Mouse (Mus musculus): ENCODE data around the gene Ccser1. TPM values are rescaled to one million over a fixed set of nuclear protein-coding genes. Genes with fewer than 3 reads are reported as not detected.

Gene Ccser1
- total RNA-seq, 4 experiments from 2014 or later: 3.6 to 7.3 (median 4.8) TPM

GRCm38 (mm10) chr6:61471371-61472152, 291.4 kb downstream of the Ccser1 start:
- DNase-seq: no peak

DNA sequence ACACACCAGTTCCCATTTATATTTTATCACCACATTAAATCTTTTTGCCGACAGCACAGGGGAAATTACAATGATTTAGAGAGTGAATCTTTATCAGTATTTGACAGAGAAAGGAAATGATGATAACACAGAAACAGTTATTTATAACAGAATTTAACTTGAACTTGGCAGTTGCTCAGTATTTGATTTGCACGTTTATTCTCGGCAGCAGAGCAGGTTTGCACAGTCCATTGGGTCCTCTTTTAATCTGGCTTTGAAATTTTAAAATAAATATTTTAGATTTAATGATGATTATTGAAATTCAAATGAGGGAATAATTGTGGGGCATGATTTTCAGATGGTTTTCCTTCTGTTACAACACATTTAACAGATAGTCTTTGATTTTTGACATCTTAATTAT, 305.2 kb downstream of the Ccser1 start:
- DNase-seq: no peak

- no peak for DNase-seq
Measured at GRCm38 (mm10) chr6:61491979-61492821, 312.1 kb downstream of the Ccser1 start.

DNA sequence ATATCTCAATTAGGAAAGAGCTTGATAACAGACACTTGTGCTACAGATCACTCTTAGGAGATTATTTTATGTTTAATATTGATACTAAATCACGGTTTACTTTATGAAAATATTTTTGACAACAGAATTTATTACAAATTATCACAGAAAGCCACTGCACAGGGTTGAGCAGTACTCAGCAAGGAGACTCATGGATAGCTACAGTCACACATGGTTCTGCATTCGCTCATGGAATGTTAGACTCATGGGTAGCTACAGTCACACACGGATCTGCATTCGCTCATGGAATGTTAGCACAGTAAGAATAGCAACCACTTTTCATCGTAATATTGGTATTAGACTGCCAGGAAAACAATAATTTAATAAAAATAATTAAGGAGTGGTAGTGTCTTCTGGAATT, 313.3 kb downstream of the Ccser1 start:
- no peak for DNase-seq

- no peak for DNase-seq
Measured at GRCm38 (mm10) chr6:61515310-61515709, 335.2 kb downstream of the Ccser1 start.

GRCm38 (mm10) chr6:61521587-61521986, 341.5 kb downstream of the Ccser1 start:
- no peak for DNase-seq

- DNase-seq: no peak
Measured at GRCm38 (mm10) chr6:61522108-61522507, 342.0 kb downstream of the Ccser1 start.

GRCm38 (mm10) chr6:61523748-61524493, 343.8 kb downstream of the Ccser1 start:
- no peak for DNase-seq

- no peak for DNase-seq
Measured at GRCm38 (mm10) chr6:61540732-61541131, 360.6 kb downstream of the Ccser1 start.

DNA sequence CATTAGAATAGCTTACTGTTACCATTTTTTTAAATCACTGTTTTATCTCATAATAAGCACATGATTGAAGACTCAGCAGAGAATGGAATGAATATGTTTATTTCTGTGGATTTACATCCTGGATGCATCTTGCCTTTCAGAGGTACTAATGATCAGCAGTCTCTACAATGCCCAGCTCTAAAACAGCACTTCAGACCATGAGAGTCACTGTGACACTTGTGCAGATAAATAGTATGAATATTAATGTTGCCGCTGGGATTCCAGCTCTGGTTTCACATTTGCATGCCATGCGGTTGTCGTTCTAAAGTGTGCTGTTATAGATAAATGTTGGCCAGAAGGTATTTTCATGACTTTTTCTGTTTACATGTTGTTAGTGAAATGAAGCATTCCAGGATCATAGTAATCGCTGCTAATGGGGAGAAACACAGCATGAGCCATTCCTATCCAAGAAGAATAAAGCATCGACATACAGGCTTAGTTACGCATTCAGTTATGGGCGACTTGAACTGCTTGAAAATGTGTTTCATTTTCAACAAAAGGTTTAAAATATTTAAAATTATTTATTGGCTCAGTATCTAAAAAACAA, 363.4 kb downstream of the Ccser1 start:
- DNase-seq: no peak

GRCm38 (mm10) chr6:61567551-61567950, 387.4 kb downstream of the Ccser1 start:
- no peak for DNase-seq

DNA sequence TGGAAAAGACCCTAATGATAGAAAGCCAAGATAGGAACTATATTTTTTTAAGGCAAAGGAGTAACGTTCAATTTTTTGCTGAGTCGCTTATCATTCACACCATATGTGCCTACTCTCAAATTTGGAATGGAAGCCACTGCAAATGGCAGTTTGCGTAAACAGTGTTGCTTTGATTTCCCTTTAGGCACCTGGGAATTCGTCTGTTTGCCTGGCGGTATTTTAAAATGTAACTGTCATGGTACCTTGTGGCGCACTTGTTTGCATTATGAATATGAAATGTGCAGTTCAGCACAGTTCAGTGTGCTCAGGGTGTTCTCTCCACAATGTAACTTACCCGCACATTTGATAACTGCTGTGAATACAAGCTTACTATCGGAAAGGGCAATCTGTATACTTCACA, 387.8 kb downstream of the Ccser1 start:
- DNase-seq: no peak

DNA sequence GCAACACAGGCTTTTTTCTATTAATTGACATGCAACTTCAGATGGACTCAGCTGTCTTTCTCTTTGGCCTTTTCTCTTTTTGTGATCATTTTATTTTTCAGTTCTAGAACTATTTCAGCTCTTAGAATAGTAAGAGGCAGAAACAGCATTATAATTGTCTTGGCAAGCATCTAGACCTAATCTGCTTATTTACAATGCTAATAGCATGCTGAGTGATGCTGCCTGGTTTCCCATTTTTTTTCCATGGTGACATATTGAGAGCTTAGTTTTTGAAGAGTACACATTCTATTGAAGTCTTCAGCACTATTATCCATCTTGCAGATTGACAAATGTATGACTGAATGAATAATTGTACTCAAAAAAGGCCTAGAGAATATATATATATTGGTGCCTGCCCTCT, 401.6 kb downstream of the Ccser1 start:
- DNase-seq: no peak

- no peak for DNase-seq
Measured at GRCm38 (mm10) chr6:61588999-61589398, 408.9 kb downstream of the Ccser1 start.

DNA sequence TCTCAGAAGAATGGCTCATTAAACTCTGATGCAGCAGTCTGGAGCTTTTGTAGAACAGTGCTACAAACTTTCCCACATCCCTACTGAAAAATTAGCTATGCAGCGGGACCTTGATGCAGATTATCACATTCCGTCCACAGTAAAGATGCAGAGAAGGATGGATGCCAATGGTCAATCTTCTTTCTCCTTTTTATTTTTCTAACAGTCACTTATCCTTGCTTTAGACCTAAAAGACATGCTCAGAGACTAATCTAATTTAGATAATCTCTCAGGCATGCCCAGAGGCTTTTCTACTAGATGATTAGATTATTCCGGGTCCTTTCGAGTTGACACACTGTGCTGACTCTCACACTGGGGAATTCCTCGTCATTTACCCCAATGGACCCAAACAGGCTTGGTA, 421.8 kb downstream of the Ccser1 start:
- no peak for DNase-seq

DNA sequence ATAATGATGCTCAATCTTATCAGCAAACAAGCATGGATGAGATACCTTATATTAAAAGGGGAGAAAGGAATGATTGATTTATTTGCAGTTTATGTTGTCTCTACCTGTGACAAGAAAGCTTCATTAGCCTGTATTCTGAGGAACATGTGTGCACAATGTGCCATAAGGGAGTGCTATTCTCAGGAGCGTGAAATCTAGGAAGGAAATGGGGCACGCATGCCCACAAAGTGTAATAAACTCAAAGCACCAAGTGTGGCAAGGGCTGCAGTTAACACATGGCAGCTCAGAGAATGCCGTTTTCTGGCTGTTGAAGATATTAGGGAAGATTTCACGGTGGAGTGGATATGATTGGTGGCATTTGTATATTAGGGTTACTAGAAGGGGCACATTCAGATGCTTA, 434.8 kb downstream of the Ccser1 start:
- no peak for DNase-seq

DNA sequence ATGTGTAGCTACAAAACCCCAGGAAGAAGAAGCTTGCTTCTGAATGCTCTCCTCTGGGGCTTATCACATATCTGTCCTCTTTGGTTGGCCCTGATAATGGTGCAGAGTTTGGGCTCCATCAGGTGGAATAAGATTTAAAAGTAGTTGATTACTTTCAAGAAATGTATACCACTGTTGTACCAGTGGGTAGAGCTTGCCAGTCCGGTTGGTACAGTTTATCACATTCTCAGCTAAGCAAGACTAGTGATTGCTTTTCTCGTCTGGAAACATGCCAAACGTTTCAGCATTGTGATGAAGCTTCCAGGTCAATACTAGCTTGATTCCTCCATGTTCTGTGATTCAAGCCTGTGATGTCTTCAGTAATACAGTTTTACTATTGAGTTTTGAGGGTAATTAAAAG, 441.6 kb downstream of the Ccser1 start:
- no peak for DNase-seq

DNA sequence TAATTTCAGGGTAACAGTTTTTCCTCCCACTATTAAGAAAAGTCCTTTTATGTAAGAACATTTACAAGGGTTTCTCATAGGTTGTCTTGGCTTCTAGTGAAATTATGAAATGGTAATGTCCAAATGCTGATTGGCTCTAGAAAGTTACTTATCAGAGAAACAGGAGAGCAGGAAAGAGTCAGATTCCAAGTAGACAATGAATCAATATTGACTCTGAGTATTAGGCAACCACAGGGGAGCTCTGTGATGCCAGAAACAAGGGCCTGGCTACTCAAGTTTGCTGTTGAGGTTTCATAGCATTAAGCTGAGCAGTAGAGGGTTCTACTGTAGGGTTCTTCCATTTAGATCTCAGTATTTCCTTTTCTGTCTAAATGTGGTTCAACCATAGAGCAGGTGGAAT, 481.3 kb downstream of the Ccser1 start:
- DNase-seq: no peak

- no peak for DNase-seq
Measured at GRCm38 (mm10) chr6:61664572-61664971, 484.4 kb downstream of the Ccser1 start.

DNA sequence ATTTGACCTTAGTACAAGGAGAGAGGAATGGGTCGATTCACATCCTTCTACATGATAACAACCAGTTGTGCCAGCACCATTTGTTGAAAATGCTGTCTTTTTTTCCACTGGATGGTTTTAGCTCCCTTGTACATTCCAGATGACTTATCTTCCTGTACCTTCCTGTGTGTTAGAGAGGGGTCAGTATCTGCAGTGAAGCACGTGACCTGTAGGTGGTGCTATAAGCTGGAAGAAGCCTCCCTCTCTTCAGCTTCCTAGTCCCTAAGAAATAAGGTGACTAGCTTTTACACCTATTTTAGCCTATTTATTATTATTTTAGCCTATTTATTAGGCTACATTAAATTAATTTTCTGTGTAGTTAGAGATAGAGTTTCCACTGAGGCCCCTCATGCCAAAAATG, 506.9 kb downstream of the Ccser1 start:
- no peak for DNase-seq

GRCm38 (mm10) chr6:61703003-61703402, 522.9 kb downstream of the Ccser1 start:
- DNase-seq: no peak

DNA sequence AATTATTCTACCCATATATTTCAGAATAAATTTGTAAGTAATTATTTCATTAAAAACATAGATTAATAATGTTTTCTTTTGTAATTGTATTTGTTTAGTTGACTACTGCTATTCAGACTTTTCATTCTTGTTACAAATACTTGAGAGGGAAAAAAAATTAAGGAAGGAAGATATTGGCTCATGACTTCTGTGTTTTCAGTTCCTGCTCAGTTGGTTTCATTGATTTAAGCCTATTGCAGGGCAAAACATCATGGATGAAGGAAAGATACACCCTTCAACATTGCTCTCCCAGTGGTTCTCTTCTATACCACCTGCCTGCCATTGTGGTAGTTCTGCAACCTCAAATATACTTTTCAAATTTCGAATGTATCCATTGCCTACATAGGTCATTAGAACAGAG, 541.1 kb downstream of the Ccser1 start:
- no peak for DNase-seq

- DNase-seq: no peak
Measured at GRCm38 (mm10) chr6:61729065-61729464, 548.9 kb downstream of the Ccser1 start.

All from adrenal gland, adult 8-10 months (tissue).